Mouse (Mus musculus) adrenal gland (tissue): ENCODE data around the gene Phex.

ENCODE experiments used
- intact Hi-C: fragments of 180-260 bp; cut with DNase I; formaldehyde crosslinking; loops from one replicate; pipeline ENCODE4 v1.15.1; 2025
- long read RNA-seq, 2 experiments: library from polyadenylated mRNA; unstranded; transcript quantifications; one replicate each; pipeline ENCODE4 v2.0.0; 2020; ENCODE audit warnings: borderline replicate concordance in 1 of 2; ENCODE audit not compliant: insufficient replicate concordance in 1 of 2

Phex gene
- long read RNA-seq, experiment 1: 0 reads
- long read RNA-seq, experiment 2: 0 reads

GRCm38 (mm10) chrX:157415212-157415611 is at the start of gene Phex:
Gene Phex, minus strand, starts transcription at chrX:157415312.
- intact Hi-C loops: no loop called here

- intact Hi-C loops: loop anchor here (5.0 kb wide), 1 partner anchor 180 kb away; no protein-coding TSS in a partner anchor
These were observed 47.6 kb upstream of the Phex start for GRCm38 (mm10) chrX:157462716-157463115.

GRCm38 (mm10) chrX:157454430-157454829 is 39.3 kb upstream of the Phex start:
- intact Hi-C loops: loop anchor here (10.0 kb wide), 1 partner anchor 540 kb away; no protein-coding TSS in a partner anchor

GRCm38 (mm10) chrX:157449000-157449399 is 33.9 kb upstream of the Phex start:
- intact Hi-C loops: no loop called here

GRCm38 (mm10) chrX:157447431-157447830 is 32.3 kb upstream of the Phex start:
- intact Hi-C loops: no loop called here

GRCm38 (mm10) chrX:157434768-157435167 is 19.7 kb upstream of the Phex start:
- intact Hi-C loops: no loop called here

GRCm38 (mm10) chrX:157419451-157419850 is 4.3 kb upstream of the Phex start:
- intact Hi-C loops: no loop called here

GRCm38 (mm10) chrX:157404919-157405318 is 10.2 kb downstream of the Phex start:
- intact Hi-C loops: no loop called here

- intact Hi-C loops: no loop called here
These were observed 23.9 kb downstream of the Phex start for GRCm38 (mm10) chrX:157391241-157391640.

GRCm38 (mm10) chrX:157390102-157390501 is 25.0 kb downstream of the Phex start:
- intact Hi-C loops: no loop called here

- intact Hi-C loops: no loop called here
These were observed 26.7 kb downstream of the Phex start for GRCm38 (mm10) chrX:157388419-157388818.

GRCm38 (mm10) chrX:157387025-157387424 is 28.1 kb downstream of the Phex start:
- intact Hi-C loops: no loop called here

GRCm38 (mm10) chrX:157378822-157379221 is 36.3 kb downstream of the Phex start:
- intact Hi-C loops: no loop called here

GRCm38 (mm10) chrX:157377456-157377855 is 37.7 kb downstream of the Phex start:
- intact Hi-C loops: no loop called here

- intact Hi-C loops: no loop called here
These were observed 41.2 kb downstream of the Phex start for GRCm38 (mm10) chrX:157373873-157374272.

GRCm38 (mm10) chrX:157369166-157369565 is 45.9 kb downstream of the Phex start:
- intact Hi-C loops: no loop called here

GRCm38 (mm10) chrX:157355521-157355920 is 59.6 kb downstream of the Phex start:
- intact Hi-C loops: no loop called here

- intact Hi-C loops: no loop called here
These were observed 68.9 kb downstream of the Phex start for GRCm38 (mm10) chrX:157346201-157346600.

- intact Hi-C loops: no loop called here
These were observed 80.4 kb downstream of the Phex start for GRCm38 (mm10) chrX:157334726-157335125.

- intact Hi-C loops: no loop called here
These were observed 85.3 kb downstream of the Phex start for GRCm38 (mm10) chrX:157329821-157330220.

GRCm38 (mm10) chrX:157328396-157328795 is 86.7 kb downstream of the Phex start:
- intact Hi-C loops: no loop called here

- intact Hi-C loops: no loop called here
These were observed 87.4 kb downstream of the Phex start for GRCm38 (mm10) chrX:157327756-157328155.

- intact Hi-C loops: no loop called here
These were observed 90.7 kb downstream of the Phex start for GRCm38 (mm10) chrX:157324396-157324795.

- intact Hi-C loops: no loop called here
These were observed 104.8 kb downstream of the Phex start for GRCm38 (mm10) chrX:157310331-157310730.
